ENCODE assay signal across 8 mouse cellular contexts in genomic region chr10:76345540-76345902, GRCm38 (mm10). TPM values are rescaled to one million over a fixed set of nuclear protein-coding genes. Genes with fewer than 3 reads are reported as not detected.
DNase-seq lines count a peak whose midpoint lies in the region; ATAC-seq and TF ChIP-seq lines count a peak whose summit lies in the region.

No protein-coding gene starts in this region.

- H3K36me3 ChIP-seq in hindbrain, embryonic 15.5 days, result peaks cover 4% of the 10 kb centered on the region; the same call in 1 of the 2 replicates
- peaks cover 3% of the 10 kb centered on the region; the same call in 1 of the 2 replicates for H3K36me3 ChIP-seq in midbrain, embryonic 16.5 days (ENCODE audit: control insufficient read depth, insufficient read depth, low read length)

- peak; percentile 28; the same call in 1 of the 2 replicates for ATAC-seq in common myeloid progenitor, adult 5-6 weeks (replicated peaks; ENCODE audit: low read depth, poor library complexity, severe bottlenecking)
- ATAC-seq in hindbrain, embryonic 15.5 days (ENCODE audit: low FRiP score, low read depth), result peak; percentile 60
- ATAC-seq in midbrain, embryonic 16.5 days, result no peak; the same call in none of the 2 replicates

- H3K4me2 ChIP-seq in hindbrain, embryonic 15.5 days, result peak overlapping the region; percentile 84
- H3K4me2 ChIP-seq in midbrain, embryonic 16.5 days (ENCODE audit: low read length), result peak overlapping the region; percentile 94

- peaks cover 26% of the 10 kb centered on the region for H3K4me1 ChIP-seq in hindbrain, embryonic 15.5 days (replicated peaks)
- peaks cover 24% of the 10 kb centered on the region for H3K4me1 ChIP-seq in midbrain, embryonic 16.5 days (ENCODE audit: control insufficient read depth, insufficient read depth, low read length)

- no peaks in the 10 kb centered on the region for H3K27me3 ChIP-seq in hindbrain, embryonic 15.5 days
- H3K27me3 ChIP-seq in midbrain, embryonic 16.5 days (ENCODE audit: control insufficient read depth, insufficient read depth, low read depth, low read length), result no peaks in the 10 kb centered on the region

- TF ChIP-seq CTCF in layer of hippocampus, adult 2 months (conservative IDR thresholded peaks at IDR 0.05), result no peak

- peak overlapping the region; percentile 82 for H3K9ac ChIP-seq in hindbrain, embryonic 15.5 days
- peak overlapping the region; percentile 97 for H3K9ac ChIP-seq in midbrain, embryonic 16.5 days (ENCODE audit: low read depth, low read length)

- no peaks in the 10 kb centered on the region for H3K9me3 ChIP-seq in hindbrain, embryonic 15.5 days
- no peaks in the 10 kb centered on the region for H3K9me3 ChIP-seq in midbrain, embryonic 16.5 days (replicated peaks; ENCODE audit: control insufficient read depth, low read length, poor library complexity, severe bottlenecking)

- WGBS in hindbrain, embryonic 15.5 days, result 6% methylated on average over 12 of the region's 12 CpGs
- 5% methylated on average over 12 of the region's 12 CpGs for WGBS in midbrain, embryonic 16.5 days

- H3K27ac ChIP-seq in layer of hippocampus, adult 2 months, result peak overlapping the region; percentile 89
- H3K27ac ChIP-seq in hindbrain, embryonic 15.5 days (replicated peaks), result peak overlapping the region; percentile 22
- H3K27ac ChIP-seq in midbrain, embryonic 16.5 days (ENCODE audit: low read length), result peak overlapping the region; percentile 91

- no peak for DNase-seq in layer of hippocampus, adult 2 months (ENCODE audit: low spot score in 2 of 2)
- no peak for DNase-seq in layer of hippocampus, adult 8-10 months (ENCODE audit: low spot score in 2 of 2)
- DNase-seq in thymus, postnatal 10 days (ENCODE audit: low spot score in 2 of 2), result no peak
- DNase-seq in T-cell, adult 2 months (ENCODE audit: low spot score), result no peak
- DNase-seq in frontal cortex, postnatal 14 days (ENCODE audit: low spot score in 2 of 2), result no peak

- H3K4me3 ChIP-seq in layer of hippocampus, adult 2 months, result peak overlapping the region; percentile 66
- H3K4me3 ChIP-seq in hindbrain, embryonic 15.5 days, result peak overlapping the region; percentile 77
- H3K4me3 ChIP-seq in midbrain, embryonic 16.5 days (ENCODE audit: low read depth, low read length), result peak overlapping the region; percentile 86

RNA-seq across cellular contexts. Expression of gene Dip2a, which starts 0.4 kb away (rescaled TPM):
- 10 to 100 TPM; 50.9 to 51.0 TPM for total RNA-seq in layer of hippocampus, adult 2 months (2021)
- 10 to 100 TPM; 61.0 to 72.9 (median 64.9) TPM for total RNA-seq in layer of hippocampus, adult 8-10 months (2022)
- total RNA-seq in common myeloid progenitor, adult 5-6 weeks (2017), result 2.6 and 3.1 TPM in 2 replicates
- 18.9 and 19.8 TPM in 2 replicates for polyA plus RNA-seq in hindbrain, embryonic 15.5 days (2015; fragmentation: Nextera tagmentation; extraction: Ambion mirVana)
- 19.2 and 19.8 TPM in 2 replicates for polyA plus RNA-seq in midbrain, embryonic 16.5 days (2015; fragmentation: Nextera tagmentation; extraction: Ambion mirVana)

Comparison
In these comparisons a context has a peak if more than half of its experiments do, and no peak if none do; other contexts are left out.
1. H3K27ac ChIP-seq: peak in every context shown above with its lines; median percentile 91 in midbrain, embryonic 16.5 days; 89 in layer of hippocampus, adult 2 months; 22 in hindbrain, embryonic 15.5 days.
2. RNA of gene Dip2a, which starts 0.4 kb away (total RNA-seq): 61.0 to 72.9 TPM in layer of hippocampus, adult 8-10 months and 50.9 to 51.0 TPM in layer of hippocampus, adult 2 months; 2.6 to 3.1 TPM in common myeloid progenitor, adult 5-6 weeks; every median in the first group is over 10 times any median in the second.
3. Peak in every context shown above with its lines, with median percentiles within 50 percentile points of each other: H3K4me3 ChIP-seq.